Mouse (Mus musculus): ENCODE data around the gene Clec4b2. TPM values are rescaled to one million over a fixed set of nuclear protein-coding genes. Genes with fewer than 3 reads are reported as not detected.

The Clec4b2 gene
- total RNA-seq, 2 experiments from 2014 or later, result not detected

Other genes starting within 250 kb of the Clec4b2 start
- gene Clec4a3, start 220.4 kb upstream of the Clec4b2 start, total RNA-seq (2014; fragmentation: Nextera tagmentation), result not detected in 2 replicates
- gene Clec4a3, start 220.4 kb upstream of the Clec4b2 start, total RNA-seq (2017), result not detected in 2 replicates
- gene Clec4a4, start 182.5 kb upstream of the Clec4b2 start, total RNA-seq (2014; fragmentation: Nextera tagmentation), result not detected in 2 replicates
- not detected in 2 replicates for gene Clec4a4, start 182.5 kb upstream of the Clec4b2 start, total RNA-seq (2017)
- 4.7 TPM in 1 of 2 replicates, not detected in the other for gene Clec4b1, start 122.9 kb upstream of the Clec4b2 start, total RNA-seq (2014; fragmentation: Nextera tagmentation)
- 6.6 TPM in 1 of 2 replicates, not detected in the other for gene Clec4b1, start 122.9 kb upstream of the Clec4b2 start, total RNA-seq (2017)
- 2.3 TPM in 1 of 2 replicates, not detected in the other for gene Clec4a2, start 66.5 kb upstream of the Clec4b2 start, total RNA-seq (2014; fragmentation: Nextera tagmentation)
- 3.2 TPM in 1 of 2 replicates, not detected in the other for gene Clec4a2, start 66.5 kb upstream of the Clec4b2 start, total RNA-seq (2017)
- not detected in 2 replicates for gene Clec4n, start 57.0 kb downstream of the Clec4b2 start, total RNA-seq (2014; fragmentation: Nextera tagmentation)
- 0.57 TPM in 1 of 2 replicates, not detected in the other for gene Clec4n, start 57.0 kb downstream of the Clec4b2 start, total RNA-seq (2017)
- gene Clec4d, start 89.2 kb downstream of the Clec4b2 start, total RNA-seq (2014; fragmentation: Nextera tagmentation), result 16.3 and 17.4 TPM in 2 replicates
- 5.5 and 22.8 TPM in 2 replicates for gene Clec4d, start 89.2 kb downstream of the Clec4b2 start, total RNA-seq (2017)
- 0.32 and 3.4 TPM in 2 replicates for gene Clec4e, start 117.0 kb downstream of the Clec4b2 start, total RNA-seq (2014; fragmentation: Nextera tagmentation)
- gene Clec4e, start 117.0 kb downstream of the Clec4b2 start, total RNA-seq (2017), result 1.5 and 5.6 TPM in 2 replicates
- not detected in 2 replicates for gene Vmn2r19, start 135.4 kb downstream of the Clec4b2 start, total RNA-seq (2014; fragmentation: Nextera tagmentation)
- gene Vmn2r19, start 135.4 kb downstream of the Clec4b2 start, total RNA-seq (2017), result not detected in 2 replicates
- not detected in 2 replicates for gene Vmn2r20, start 245.2 kb downstream of the Clec4b2 start, total RNA-seq (2014; fragmentation: Nextera tagmentation)
- not detected in 2 replicates for gene Vmn2r20, start 245.2 kb downstream of the Clec4b2 start, total RNA-seq (2017)

Data from megakaryocyte-erythroid progenitor cell, adult 5-6 weeks (primary cell).